Mouse (Mus musculus) cerebellum, adult 2 months (tissue): ENCODE data around the gene Cpd. TPM values are rescaled to one million over a fixed set of nuclear protein-coding genes. Genes with fewer than 3 reads are reported as not detected.

ENCODE experiments used
- DNase-seq, 2 experiments: peaks; one replicate each; pipeline ENCODE4 v3.0.0; 2021
- H3K27ac ChIP-seq: fragments of 200-500 bp; 2 replicates; pipeline ENCODE4 v1.5.1; 2012; ENCODE audit warnings: low read length, control low read depth, inconsistent platforms; ENCODE audit not compliant: insufficient read depth
- H3K27me3 ChIP-seq: fragments of 200-500 bp; 2 replicates; pipeline ENCODE4 v1.6.1; 2012; ENCODE audit warnings: inconsistent platforms, mild to moderate bottlenecking, low read length, moderate library complexity; ENCODE audit not compliant: control insufficient read depth, insufficient read depth
- H3K4me1 ChIP-seq: fragments of 200-500 bp; 2 replicates; pipeline ENCODE4 v1.6.1; 2011; ENCODE audit warnings: low read length; ENCODE audit not compliant: control insufficient read depth, insufficient read depth
- H3K4me3 ChIP-seq: fragments of 200-500 bp; replicated peaks from 2 replicates; pipeline ENCODE3; 2011; ENCODE audit warnings: mild to moderate bottlenecking, low read depth, low read length, control low read depth; ENCODE audit not compliant: insufficient read depth
- CTCF ChIP-seq: fragments of 200-500 bp; IDR thresholded peaks from 2 replicates; pipeline ENCODE4 v1.5.1; 2011; ENCODE audit warnings: low read depth, mild to moderate bottlenecking, control low read depth, low read length, moderate library complexity, borderline replicate concordance; ENCODE audit not compliant: insufficient read depth
- POLR2A ChIP-seq: fragments of 200-500 bp; IDR thresholded peaks from 2 replicates; pipeline ENCODE4 v1.6.1; 2011; ENCODE audit warnings: low read length, control low read depth, borderline replicate concordance; ENCODE audit not compliant: insufficient read depth
- WGBS: fragments of 180-500 bp; shearing (Covaris S2); methylation state at CpG from one replicate; pipeline ENCODE4 v1.1.7; 2018; 5-methylcytosine and 5-hydroxymethylcytosine counted together
- polyA plus RNA-seq: library from polyadenylated mRNA; depleted of rRNA; stranded (reverse); fragments of >200 nt; gene quantifications from 2 replicates; pipeline ENCODE4 v1.2.3, GENCODE M21; 2012

Cpd gene
- polyA plus RNA-seq, 1 experiment, result 31.8 TPM

GRCm38 (mm10) chr11:76763053-76763740 lies 83.6 kb downstream of the Cpd start, which contains the start of gene Gosr1:
Gene Gosr1, minus strand, starts transcription at chr11:76763579.
- TF ChIP-seq CTCF, result peak; percentile 73; the same call in 1 of the 2 replicates
- peak; percentile 85; the same call in 1 of the 2 replicates for TF ChIP-seq POLR2A
- DNase-seq, result peak; percentile 91 to 93
- Histone ChIP-seq H3K4me3 (peak within 1 kb of the TSS; percentile 82), H3K4me1 (no peaks in the 10 kb centered on the region), H3K27ac (peak within 1 kb of the TSS; percentile 74), H3K27me3 (no peaks in the 10 kb centered on the region)
- WGBS, result under 1% methylated on average over 28 of the region's 28 CpGs

GRCm38 (mm10) chr11:76752276-76752675 lies 94.5 kb downstream of the Cpd start:
- Histone ChIP-seq H3K27ac (no peak overlapping the region), H3K27me3 (no peaks in the 10 kb centered on the region), H3K4me3 (no peak overlapping the region), H3K4me1 (no peaks in the 10 kb centered on the region)
- WGBS, result 92% methylated on average over 3 of the region's 3 CpGs
- DNase-seq, result no peak
- TF ChIP-seq POLR2A (no peak), CTCF (no peak)

- WGBS, result 85% methylated on average over 9 of the region's 9 CpGs
- DNase-seq, result no peak
- no peaks in the 10 kb centered on the region for H3K27me3 ChIP-seq
- TF ChIP-seq CTCF, result no peak
- no peak for TF ChIP-seq POLR2A
- no peaks in the 10 kb centered on the region for H3K4me1 ChIP-seq
- H3K4me3 ChIP-seq, result no peak overlapping the region
- no peak overlapping the region for H3K27ac ChIP-seq
Observed at GRCm38 (mm10) chr11:76748819-76749218, 98.0 kb downstream of the Cpd start.

- TF ChIP-seq CTCF (no peak), POLR2A (no peak)
- DNase-seq, result no peak
- WGBS, result 93% methylated on average over 1 of the region's 1 CpGs
- no peaks in the 10 kb centered on the region for H3K4me1 ChIP-seq
- H3K27me3 ChIP-seq, result no peaks in the 10 kb centered on the region
- H3K27ac ChIP-seq, result no peak overlapping the region
- no peak overlapping the region for H3K4me3 ChIP-seq
Observed at GRCm38 (mm10) chr11:76745921-76746320, 100.9 kb downstream of the Cpd start.

- H3K4me3 ChIP-seq, result no peak overlapping the region
- DNase-seq, result peak; percentile 56 to 73
- peak; percentile 75 for TF ChIP-seq CTCF
- TF ChIP-seq POLR2A, result no peak
- no peaks in the 10 kb centered on the region for H3K4me1 ChIP-seq
- no peaks in the 10 kb centered on the region for H3K27me3 ChIP-seq
- WGBS, result 8% methylated on average over 7 of the region's 7 CpGs
- no peak overlapping the region for H3K27ac ChIP-seq
Observed at GRCm38 (mm10) chr11:76744550-76744949, 102.3 kb downstream of the Cpd start.

GRCm38 (mm10) chr11:76742511-76742910 lies 104.3 kb downstream of the Cpd start:
- TF ChIP-seq CTCF (no peak), POLR2A (no peak)
- no peak overlapping the region for H3K27ac ChIP-seq
- WGBS, result 98% methylated on average over 7 of the region's 7 CpGs
- H3K4me1 ChIP-seq, result no peaks in the 10 kb centered on the region
- no peak overlapping the region for H3K4me3 ChIP-seq
- H3K27me3 ChIP-seq, result no peaks in the 10 kb centered on the region
- no peak for DNase-seq

- TF ChIP-seq CTCF (peak; percentile 36; the same call in 1 of the 2 replicates), POLR2A (no peak)
- no peak overlapping the region for H3K27ac ChIP-seq
- no peak for DNase-seq
- 78% methylated on average over 6 of the region's 6 CpGs for WGBS
- H3K4me1 ChIP-seq, result no peaks in the 10 kb centered on the region
- H3K4me3 ChIP-seq, result no peak overlapping the region
- H3K27me3 ChIP-seq, result no peaks in the 10 kb centered on the region
Observed at GRCm38 (mm10) chr11:76739125-76739524, 107.7 kb downstream of the Cpd start.

- Histone ChIP-seq H3K27ac (no peak overlapping the region), H3K4me3 (no peak overlapping the region), H3K4me1 (no peaks in the 10 kb centered on the region), H3K27me3 (no peaks in the 10 kb centered on the region)
- 47% methylated on average over 4 of the region's 4 CpGs for WGBS
- TF ChIP-seq CTCF (no peak), POLR2A (no peak)
- DNase-seq, result no peak
Observed at GRCm38 (mm10) chr11:76735753-76736324, 111.0 kb downstream of the Cpd start.
